Mouse (Mus musculus) heart, embryonic 13.5 days (tissue): ENCODE measurements around the gene Trim2. TPM values are rescaled to one million over a fixed set of nuclear protein-coding genes. Genes with fewer than 3 reads are reported as not detected.

Experiments
- ATAC-seq: fragments of 200-750 bp; cut with Nextera tagmentation; 2 replicates; pipeline ENCODE4 v1.8.0; 2017; ENCODE audit warnings: moderate TSS enrichment; ENCODE audit not compliant: insufficient number of reproducible peaks, low FRiP score, low TSS enrichment; ENCODE audit errors: extremely low read depth
- H3K27ac ChIP-seq: fragments of 300-500 bp; sonication (generic); replicated peaks from 2 replicates; pipeline ENCODE4 v1.5.1; 2015; ENCODE audit warnings: moderate library complexity, mild to moderate bottlenecking, inconsistent platforms
- H3K27me3 ChIP-seq: fragments of 300-500 bp; sonication (generic); replicated peaks from 2 replicates; pipeline ENCODE4 v1.6.1; 2015; ENCODE audit warnings: mild to moderate bottlenecking, inconsistent platforms
- H3K36me3 ChIP-seq: fragments of 300-500 bp; sonication (generic); 2 replicates; pipeline ENCODE4 v1.6.1; 2015; ENCODE audit warnings: mild to moderate bottlenecking, inconsistent platforms
- H3K4me1 ChIP-seq: fragments of 300-500 bp; sonication (generic); 2 replicates; pipeline ENCODE4 v1.6.1; 2015; ENCODE audit warnings: inconsistent platforms
- H3K4me2 ChIP-seq: fragments of 300-500 bp; sonication (generic); 2 replicates; pipeline ENCODE4 v1.6.1; 2015; ENCODE audit warnings: inconsistent platforms, mild to moderate bottlenecking, moderate library complexity
- H3K4me3 ChIP-seq: fragments of 300-500 bp; sonication (generic); 2 replicates; pipeline ENCODE4 v1.5.1; 2015; ENCODE audit warnings: moderate library complexity, mild to moderate bottlenecking, inconsistent platforms
- H3K9ac ChIP-seq: fragments of 300-500 bp; sonication (generic); 2 replicates; pipeline ENCODE4 v1.6.1; 2015; ENCODE audit warnings: inconsistent platforms, mild to moderate bottlenecking, moderate library complexity
- H3K9me3 ChIP-seq: fragments of 300-500 bp; sonication (generic); 2 replicates; pipeline ENCODE4 v1.6.1; 2016; ENCODE audit warnings: inconsistent platforms
- WGBS: fragments of 180-500 bp; shearing (Covaris S2); methylation state at CpG from one replicate; pipeline ENCODE4 v1.1.7; 2015; ENCODE audit warnings: mixed read lengths; 5-methylcytosine and 5-hydroxymethylcytosine counted together
- polyA plus RNA-seq: library from polyadenylated mRNA; unstranded; fragments of >200 nt; fragmentation: Nextera tagmentation; extraction: Ambion mirVana; gene quantifications from 2 replicates; pipeline ENCODE4 v1.2.1, GENCODE M21; 2015

The Trim2 gene
- polyA plus RNA-seq, 1 experiment from 2014 or later, result 7.6 TPM

DNA sequence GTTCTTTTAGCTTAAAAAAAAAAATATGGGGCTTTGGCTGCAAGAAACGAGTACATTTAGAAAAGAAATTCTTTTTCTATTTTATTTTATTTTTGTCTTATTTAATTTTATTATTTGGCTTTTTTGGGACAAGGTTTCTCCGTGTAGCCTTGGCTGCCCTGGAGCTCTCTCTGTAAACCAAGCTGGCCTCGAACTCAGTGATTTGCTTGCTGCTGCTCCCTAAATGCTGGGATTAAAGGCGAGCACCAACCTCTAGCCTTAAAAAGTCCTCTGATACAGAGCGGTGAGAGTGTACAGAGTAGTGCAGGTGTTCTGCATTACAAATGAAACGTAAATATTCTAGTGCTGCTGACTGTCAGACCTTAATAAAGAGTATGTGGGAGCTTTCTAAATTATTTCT lies 150.6 kb downstream of the Trim2 start:
- peaks cover 5% of the 10 kb centered on the region; the same call in 1 of the 2 replicates for H3K4me1 ChIP-seq
- peak overlapping the region; percentile 99 for H3K4me2 ChIP-seq
- no peak for ATAC-seq
- peaks cover 5% of the 10 kb centered on the region; the same call in 1 of the 2 replicates for H3K36me3 ChIP-seq
- 0 out of 2 replicates have a peak overlapping the region, but pooled peaks have one; percentile 19 for H3K9ac ChIP-seq
- no peaks in the 10 kb centered on the region for H3K9me3 ChIP-seq
- H3K27ac ChIP-seq, result no peak overlapping the region
- no peaks in the 10 kb centered on the region for H3K27me3 ChIP-seq
- peak overlapping the region; percentile 72 for H3K4me3 ChIP-seq
- WGBS, result 56% methylated on average over 6 of the region's 6 CpGs

GRCm38 (mm10) chr3:84155558-84156006 lies 151.1 kb downstream of the Trim2 start, which contains the start of gene Mnd1:
Mnd1 (minus strand) TSS chr3:84155786.
- no peaks in the 10 kb centered on the region for H3K9me3 ChIP-seq
- peak within 1 kb of the TSS; percentile 53; the same call in 1 of the 2 replicates for H3K27ac ChIP-seq
- peaks cover 5% of the 10 kb centered on the region; the same call in 1 of the 2 replicates for H3K36me3 ChIP-seq
- peak within 1 kb of the TSS; percentile 86 for H3K9ac ChIP-seq
- peak; percentile 98 for ATAC-seq
- WGBS, result under 1% methylated on average over 29 of the region's 29 CpGs
- H3K4me1 ChIP-seq, result peaks cover 5% of the 10 kb centered on the region; the same call in 1 of the 2 replicates
- H3K4me3 ChIP-seq, result peak within 1 kb of the TSS; percentile 72
- peak within 1 kb of the TSS; percentile 99 for H3K4me2 ChIP-seq
- no peaks in the 10 kb centered on the region for H3K27me3 ChIP-seq

DNA sequence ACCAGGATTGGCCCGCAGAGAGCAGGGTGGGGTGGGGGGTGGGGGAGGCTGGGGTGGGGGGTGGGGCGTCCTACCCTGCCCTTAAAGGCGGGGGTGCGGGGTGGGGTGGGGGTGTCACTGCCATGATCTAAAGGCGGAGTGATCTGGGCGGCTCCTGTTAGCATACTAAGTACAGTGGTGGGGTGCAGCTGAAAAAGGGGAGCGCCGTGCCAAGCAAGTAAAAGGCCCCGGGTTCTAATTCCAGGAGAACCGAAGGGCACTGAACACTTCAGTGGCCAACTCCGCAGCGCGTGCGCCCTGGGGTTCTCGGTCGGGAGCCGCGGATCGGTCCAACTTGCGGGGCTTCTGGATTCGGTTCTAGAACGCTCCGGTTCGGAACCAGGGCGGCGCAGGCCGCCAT lies 151.5 kb downstream of the Trim2 start:
- Histone ChIP-seq H3K4me2 (peak overlapping the region; percentile 99), H3K36me3 (peaks cover 5% of the 10 kb centered on the region; the same call in 1 of the 2 replicates), H3K9ac (peak overlapping the region; percentile 86), H3K27me3 (no peaks in the 10 kb centered on the region), H3K4me3 (peak overlapping the region; percentile 72), H3K27ac (peak overlapping the region; percentile 53; the same call in 1 of the 2 replicates), H3K4me1 (peaks cover 5% of the 10 kb centered on the region; the same call in 1 of the 2 replicates), H3K9me3 (no peaks in the 10 kb centered on the region)
- WGBS, result 1% methylated on average over 27 of the region's 27 CpGs
- peak; percentile 26; the same call in 1 of the 2 replicates for ATAC-seq

DNA sequence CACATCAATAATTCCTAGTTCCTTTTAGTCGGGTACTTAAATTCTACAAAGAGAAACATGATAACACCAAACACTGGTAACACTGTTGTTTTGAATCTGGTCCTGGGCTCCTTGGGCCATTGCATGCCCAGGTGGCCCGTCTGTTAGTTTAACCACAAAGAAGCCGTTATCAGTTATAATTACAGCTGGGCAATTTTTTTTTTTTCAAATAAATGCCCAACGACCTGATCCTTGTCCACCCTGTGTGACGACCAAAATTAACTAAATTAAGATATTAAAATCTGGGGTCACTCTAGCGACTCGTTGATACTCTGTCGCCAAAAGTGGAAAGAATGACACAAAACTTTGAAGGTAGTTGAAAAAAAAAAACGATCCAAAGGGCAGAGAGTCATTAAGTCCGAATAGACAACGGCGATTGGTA lies 151.9 kb downstream of the Trim2 start:
- H3K9me3 ChIP-seq, result no peaks in the 10 kb centered on the region
- ATAC-seq, result no peak
- H3K4me3 ChIP-seq, result peak overlapping the region; percentile 72
- H3K27ac ChIP-seq, result no peak overlapping the region
- peaks cover 2% of the 10 kb centered on the region; the same call in 1 of the 2 replicates for H3K36me3 ChIP-seq
- no peaks in the 10 kb centered on the region for H3K27me3 ChIP-seq
- H3K9ac ChIP-seq, result no peak overlapping the region
- peak overlapping the region; percentile 99 for H3K4me2 ChIP-seq
- 16% methylated on average over 12 of the region's 12 CpGs for WGBS
- peaks cover 5% of the 10 kb centered on the region; the same call in 1 of the 2 replicates for H3K4me1 ChIP-seq

DNA sequence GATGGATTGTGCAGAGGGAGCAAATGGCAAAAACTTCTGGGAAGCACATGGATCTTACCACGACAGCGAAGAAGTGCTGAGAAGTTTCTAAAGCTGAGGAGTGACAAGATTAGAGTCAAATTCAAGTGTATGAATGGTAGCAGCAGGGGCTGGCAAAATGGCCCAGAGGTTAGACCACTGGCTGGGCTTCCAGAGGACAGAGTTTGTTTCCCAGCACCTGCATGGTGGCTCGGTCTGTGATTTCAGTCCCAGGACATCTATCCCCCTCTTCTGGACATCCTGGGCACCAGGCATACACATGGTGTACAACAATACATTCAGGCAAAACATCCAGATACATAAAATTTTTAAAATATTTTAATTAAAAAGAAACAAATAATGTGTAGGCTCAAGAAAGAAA lies 156.8 kb downstream of the Trim2 start:
- H3K4me3 ChIP-seq, result no peak overlapping the region
- WGBS, result 91% methylated on average over 3 of the region's 3 CpGs
- H3K36me3 ChIP-seq, result no peaks in the 10 kb centered on the region
- H3K4me2 ChIP-seq, result no peak overlapping the region
- peaks cover 4% of the 10 kb centered on the region; the same call in 1 of the 2 replicates for H3K4me1 ChIP-seq
- no peaks in the 10 kb centered on the region for H3K27me3 ChIP-seq
- H3K9me3 ChIP-seq, result 0 out of 2 replicates have a peak, but pooled peaks cover 3% of the 10 kb centered on the region
- ATAC-seq, result no peak
- H3K27ac ChIP-seq, result no peak overlapping the region
- H3K9ac ChIP-seq, result no peak overlapping the region

DNA sequence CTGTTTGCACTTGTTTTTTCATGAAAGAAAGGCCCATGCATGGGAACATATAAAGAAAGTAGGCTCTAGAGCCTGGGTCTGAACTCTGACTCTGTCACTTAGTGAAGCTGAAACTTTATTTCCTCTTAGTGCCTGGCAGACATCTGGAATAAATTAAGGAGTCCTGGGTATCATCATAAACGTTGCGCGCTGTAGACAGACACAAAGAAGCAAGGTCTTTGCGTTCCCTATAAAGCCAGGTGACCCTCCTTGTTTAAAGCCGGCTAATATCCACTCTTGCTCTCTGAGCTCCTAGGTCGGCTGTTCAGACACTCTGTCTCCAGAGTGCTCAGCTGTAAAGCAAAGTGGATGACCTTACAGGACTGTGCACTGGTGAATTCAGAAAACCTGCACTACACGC lies 165.7 kb downstream of the Trim2 start:
- Histone ChIP-seq H3K4me2 (no peak overlapping the region), H3K27ac (no peak overlapping the region), H3K9ac (no peak overlapping the region), H3K36me3 (no peaks in the 10 kb centered on the region), H3K27me3 (no peaks in the 10 kb centered on the region), H3K4me1 (no peaks in the 10 kb centered on the region), H3K9me3 (no peaks in the 10 kb centered on the region), H3K4me3 (no peak overlapping the region)
- WGBS, result 55% methylated on average over 7 of the region's 7 CpGs
- ATAC-seq, result no peak; the same call in 1 of the 2 replicates

DNA sequence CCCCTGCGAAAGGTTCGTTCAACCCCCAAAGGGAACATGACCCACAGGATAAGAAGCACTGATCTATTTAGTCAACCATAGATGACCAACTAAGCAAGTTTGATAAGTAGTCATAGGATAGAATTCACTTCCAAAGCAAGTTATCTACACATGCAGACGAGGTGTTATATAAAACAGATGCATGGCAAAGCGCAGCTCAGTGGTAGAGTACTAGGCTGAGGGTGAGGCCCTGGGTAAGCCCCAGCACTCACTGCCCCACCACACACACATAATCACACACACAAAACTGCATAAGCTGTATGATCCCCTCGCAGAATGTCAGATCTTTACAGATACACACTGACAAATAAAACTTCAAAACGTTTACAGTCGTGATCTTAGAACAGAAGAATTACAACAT lies 170.2 kb downstream of the Trim2 start:
- Histone ChIP-seq H3K36me3 (no peaks in the 10 kb centered on the region), H3K4me1 (peaks cover 5% of the 10 kb centered on the region; the same call in 1 of the 2 replicates), H3K9ac (no peak overlapping the region), H3K27me3 (no peaks in the 10 kb centered on the region), H3K4me2 (no peak overlapping the region), H3K9me3 (no peaks in the 10 kb centered on the region), H3K27ac (no peak overlapping the region), H3K4me3 (no peak overlapping the region)
- WGBS, result 75% methylated on average over 7 of the region's 7 CpGs
- ATAC-seq, result no peak

GRCm38 (mm10) chr3:84135933-84136332 lies 170.7 kb downstream of the Trim2 start:
- peaks cover 5% of the 10 kb centered on the region; the same call in 1 of the 2 replicates for H3K4me1 ChIP-seq
- no peaks in the 10 kb centered on the region for H3K27me3 ChIP-seq
- H3K4me2 ChIP-seq, result peak overlapping the region; percentile 47
- H3K9me3 ChIP-seq, result no peaks in the 10 kb centered on the region
- H3K4me3 ChIP-seq, result no peak overlapping the region
- ATAC-seq, result no peak
- no peaks in the 10 kb centered on the region for H3K36me3 ChIP-seq
- no peak overlapping the region for H3K9ac ChIP-seq
- WGBS, result 56% methylated on average over 6 of the region's 6 CpGs
- no peak overlapping the region for H3K27ac ChIP-seq

DNA sequence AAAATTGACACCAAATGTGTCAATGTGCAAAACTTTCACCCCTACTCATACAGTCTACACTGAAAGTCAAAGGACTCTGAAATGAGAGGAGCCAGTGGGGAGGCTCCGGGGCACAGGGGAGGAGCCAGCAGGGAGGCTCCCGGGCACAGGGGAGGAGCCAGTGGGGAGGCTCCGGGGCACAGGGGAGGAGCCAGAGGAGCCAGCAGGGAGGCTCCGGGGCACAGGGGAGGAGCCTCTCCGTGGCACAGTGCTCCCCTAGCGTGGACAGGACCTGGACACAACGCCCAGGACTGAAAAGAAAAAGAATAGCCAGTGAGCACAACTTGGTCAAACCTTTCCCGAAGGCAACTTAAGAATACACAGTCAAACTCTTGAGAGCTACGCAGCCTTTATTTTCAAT lies 171.3 kb downstream of the Trim2 start:
- 31% methylated on average over 9 of the region's 9 CpGs for WGBS
- H3K9me3 ChIP-seq, result no peaks in the 10 kb centered on the region
- no peak overlapping the region for H3K4me3 ChIP-seq
- no peaks in the 10 kb centered on the region for H3K27me3 ChIP-seq
- peaks cover 5% of the 10 kb centered on the region; the same call in 1 of the 2 replicates for H3K4me1 ChIP-seq
- peak overlapping the region; percentile 47 for H3K4me2 ChIP-seq
- no peaks in the 10 kb centered on the region for H3K36me3 ChIP-seq
- H3K27ac ChIP-seq, result no peak overlapping the region
- H3K9ac ChIP-seq, result no peak overlapping the region
- 0 out of 2 replicates have a peak, but pooled peaks have one; percentile 61 for ATAC-seq

GRCm38 (mm10) chr3:84131369-84131768 lies 175.3 kb downstream of the Trim2 start:
- no peaks in the 10 kb centered on the region for H3K36me3 ChIP-seq
- WGBS, result 73% methylated on average over 3 of the region's 3 CpGs
- H3K4me2 ChIP-seq, result no peak overlapping the region
- no peak overlapping the region for H3K9ac ChIP-seq
- ATAC-seq, result no peak
- peaks cover 5% of the 10 kb centered on the region; the same call in 1 of the 2 replicates for H3K4me1 ChIP-seq
- H3K4me3 ChIP-seq, result no peak overlapping the region
- H3K9me3 ChIP-seq, result no peaks in the 10 kb centered on the region
- no peak overlapping the region for H3K27ac ChIP-seq
- no peaks in the 10 kb centered on the region for H3K27me3 ChIP-seq

DNA sequence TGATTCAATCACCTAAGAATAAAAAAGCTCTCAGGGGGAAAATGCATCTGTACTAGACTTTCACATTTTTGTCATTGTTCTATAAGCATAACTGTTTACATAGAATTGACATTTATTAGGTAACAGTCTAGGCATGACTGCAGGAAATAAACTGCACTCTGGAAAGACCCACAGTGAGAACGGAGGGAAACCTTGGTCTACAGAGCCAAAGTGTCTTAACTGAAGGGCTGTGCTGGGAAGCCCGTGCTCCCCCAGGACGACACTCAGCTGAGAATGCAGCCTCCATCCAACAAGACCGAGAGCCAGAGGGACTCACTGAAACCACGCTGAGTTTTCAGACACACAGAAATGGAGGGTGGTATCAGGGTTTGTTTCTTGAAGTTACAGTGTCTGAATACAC lies 175.9 kb downstream of the Trim2 start:
- no peaks in the 10 kb centered on the region for H3K36me3 ChIP-seq
- 59% methylated on average over 5 of the region's 5 CpGs for WGBS
- H3K4me1 ChIP-seq, result peaks cover 6% of the 10 kb centered on the region; the same call in 1 of the 2 replicates
- H3K27me3 ChIP-seq, result no peaks in the 10 kb centered on the region
- no peak overlapping the region for H3K4me2 ChIP-seq
- no peaks in the 10 kb centered on the region for H3K9me3 ChIP-seq
- no peak overlapping the region for H3K9ac ChIP-seq
- no peak for ATAC-seq
- no peak overlapping the region for H3K27ac ChIP-seq
- no peak overlapping the region for H3K4me3 ChIP-seq
